Mouse (Mus musculus) hindbrain, embryonic 10.5 days (tissue): Measurements from ENCODE around the gene Cmas. TPM values are rescaled to one million over a fixed set of nuclear protein-coding genes. Genes with fewer than 3 reads are reported as not detected.

Source experiments
- DNase-seq: peaks from one replicate; pipeline ENCODE4 v3.0.0-alpha.2; 2017; ENCODE audit warnings: low spot score
- H3K27ac ChIP-seq: fragments of 300-500 bp; sonication (generic); 2 replicates; pipeline ENCODE4 v1.5.1; 2016; ENCODE audit warnings: mild to moderate bottlenecking, moderate library complexity
- H3K27me3 ChIP-seq: fragments of 300-500 bp; sonication (generic); 2 replicates; pipeline ENCODE4 v1.6.1; 2016; ENCODE audit warnings: mild to moderate bottlenecking; ENCODE audit not compliant: poor library complexity, insufficient read depth, severe bottlenecking
- H3K36me3 ChIP-seq: fragments of 300-500 bp; sonication (generic); 2 replicates; pipeline ENCODE4 v1.6.1; 2016; ENCODE audit warnings: mild to moderate bottlenecking, moderate library complexity
- H3K4me1 ChIP-seq: fragments of 300-500 bp; sonication (generic); replicated peaks from 2 replicates; pipeline ENCODE4 v1.6.1; 2016; ENCODE audit warnings: mild to moderate bottlenecking
- H3K4me3 ChIP-seq: fragments of 300-500 bp; sonication (generic); 2 replicates; pipeline ENCODE4 v1.5.1; 2016; ENCODE audit warnings: mild to moderate bottlenecking, moderate library complexity
- H3K9me3 ChIP-seq: fragments of 300-500 bp; sonication (generic); 2 replicates; pipeline ENCODE4 v1.6.1; 2016; ENCODE audit warnings: mild to moderate bottlenecking, moderate library complexity
- WGBS: fragments of 180-500 bp; shearing (Covaris S2); methylation state at CpG from one replicate; pipeline ENCODE4 v1.1.7; 2016; 5-methylcytosine and 5-hydroxymethylcytosine counted together
- polyA plus RNA-seq: library from polyadenylated mRNA; unstranded; fragments of >200 nt; fragmentation: Nextera tagmentation; extraction: Ambion mirVana; gene quantifications from 2 replicates; pipeline ENCODE4 v1.2.1, GENCODE M21; 2016

Gene Cmas
- polyA plus RNA-seq, 1 experiment from 2014 or later = 97.0 TPM

- WGBS = 34% methylated on average over 4 of the region's 4 CpGs
- peak; percentile 48 for DNase-seq
- no peaks in the 10 kb centered on the region for H3K36me3 ChIP-seq
- 0 out of 2 replicates have a peak, but pooled peaks cover under 1% of the 10 kb centered on the region for H3K4me1 ChIP-seq
- no peak overlapping the region for H3K4me3 ChIP-seq
- H3K27ac ChIP-seq = no peak overlapping the region
- no peaks in the 10 kb centered on the region for H3K27me3 ChIP-seq
- no peaks in the 10 kb centered on the region for H3K9me3 ChIP-seq
Measured at GRCm38 (mm10) chr6:142785343-142785742, 28.9 kb downstream of the Cmas start.

- no peak overlapping the region for H3K27ac ChIP-seq
- no peak overlapping the region for H3K4me3 ChIP-seq
- no peaks in the 10 kb centered on the region for H3K27me3 ChIP-seq
- no peaks in the 10 kb centered on the region for H3K9me3 ChIP-seq
- 88% methylated on average over 21 of the region's 21 CpGs for WGBS
- DNase-seq = no peak
- no peaks in the 10 kb centered on the region for H3K36me3 ChIP-seq
- no peaks in the 10 kb centered on the region for H3K4me1 ChIP-seq
Measured at GRCm38 (mm10) chr6:142786106-142786505, 29.6 kb downstream of the Cmas start.

GRCm38 (mm10) chr6:142788042-142788987 lies 31.8 kb downstream of the Cmas start:
- H3K36me3 ChIP-seq = no peaks in the 10 kb centered on the region
- no peaks in the 10 kb centered on the region; the same call in 1 of the 2 replicates for H3K27me3 ChIP-seq
- no peak for DNase-seq
- peaks cover 13% of the 10 kb centered on the region for H3K4me1 ChIP-seq
- H3K4me3 ChIP-seq = no peak overlapping the region
- WGBS = 60% methylated on average over 18 of the region's 18 CpGs
- H3K27ac ChIP-seq = no peak overlapping the region; the same call in 1 of the 2 replicates
- H3K9me3 ChIP-seq = no peaks in the 10 kb centered on the region

- Histone ChIP-seq H3K4me3 (no peak overlapping the region), H3K4me1 (peaks cover 20% of the 10 kb centered on the region), H3K36me3 (no peaks in the 10 kb centered on the region), H3K9me3 (no peaks in the 10 kb centered on the region), H3K27ac (no peak overlapping the region), H3K27me3 (no peaks in the 10 kb centered on the region; the same call in 1 of the 2 replicates)
- DNase-seq = no peak
- 89% methylated on average over 10 of the region's 10 CpGs for WGBS
Measured at GRCm38 (mm10) chr6:142789736-142790135, 33.2 kb downstream of the Cmas start.

- H3K36me3 ChIP-seq = no peaks in the 10 kb centered on the region
- H3K27ac ChIP-seq = peak overlapping the region; percentile 69; the same call in 1 of the 2 replicates
- H3K4me3 ChIP-seq = no peak overlapping the region
Measured at GRCm38 (mm10) chr6:142792241-142792968, 35.9 kb downstream of the Cmas start.

GRCm38 (mm10) chr6:142793468-142793867 lies 37.0 kb downstream of the Cmas start:
- DNase-seq = peak; percentile 45
- Histone ChIP-seq H3K4me3 (no peak overlapping the region), H3K4me1 (peaks cover 32% of the 10 kb centered on the region), H3K27ac (0 out of 2 replicates have a peak overlapping the region, but pooled peaks have one; percentile 45), H3K9me3 (no peaks in the 10 kb centered on the region), H3K36me3 (no peaks in the 10 kb centered on the region), H3K27me3 (no peaks in the 10 kb centered on the region; the same call in 1 of the 2 replicates)
- WGBS = 23% methylated on average over 7 of the region's 7 CpGs

More at GRCm38 (mm10) chr6:142792241-142792968, 35.9 kb downstream of the Cmas start:
- H3K9me3 ChIP-seq = no peaks in the 10 kb centered on the region
- H3K4me1 ChIP-seq = peaks cover 24% of the 10 kb centered on the region
- no peaks in the 10 kb centered on the region; the same call in 1 of the 2 replicates for H3K27me3 ChIP-seq
- 49% methylated on average over 13 of the region's 13 CpGs for WGBS
- peak; percentile 18 for DNase-seq

GRCm38 (mm10) chr6:142795087-142795486 lies 38.6 kb downstream of the Cmas start:
- WGBS = 92% methylated on average over 9 of the region's 9 CpGs
- DNase-seq = no peak
- H3K27me3 ChIP-seq = no peaks in the 10 kb centered on the region; the same call in 1 of the 2 replicates
- no peaks in the 10 kb centered on the region for H3K9me3 ChIP-seq
- peaks cover 38% of the 10 kb centered on the region for H3K4me1 ChIP-seq
- H3K4me3 ChIP-seq = no peak overlapping the region
- H3K36me3 ChIP-seq = no peaks in the 10 kb centered on the region
- no peak overlapping the region for H3K27ac ChIP-seq

GRCm38 (mm10) chr6:142795655-142796441 lies 39.4 kb downstream of the Cmas start:
- H3K27ac ChIP-seq = no peak overlapping the region
- 83% methylated on average over 15 of the region's 15 CpGs for WGBS
- no peaks in the 10 kb centered on the region; the same call in 1 of the 2 replicates for H3K27me3 ChIP-seq
- no peaks in the 10 kb centered on the region for H3K36me3 ChIP-seq
- H3K9me3 ChIP-seq = no peaks in the 10 kb centered on the region
- no peak for DNase-seq
- H3K4me3 ChIP-seq = no peak overlapping the region
- peaks cover 38% of the 10 kb centered on the region for H3K4me1 ChIP-seq

- 0 out of 2 replicates have a peak, but pooled peaks cover 5% of the 10 kb centered on the region for H3K27me3 ChIP-seq
- no peak for DNase-seq
- H3K4me1 ChIP-seq = peaks cover 46% of the 10 kb centered on the region
- 79% methylated on average over 1 of the region's 1 CpGs for WGBS
- no peaks in the 10 kb centered on the region for H3K9me3 ChIP-seq
- no peaks in the 10 kb centered on the region for H3K36me3 ChIP-seq
- no peak overlapping the region for H3K27ac ChIP-seq
- H3K4me3 ChIP-seq = no peak overlapping the region
Measured at GRCm38 (mm10) chr6:142797996-142798395, 41.5 kb downstream of the Cmas start.

GRCm38 (mm10) chr6:142798837-142799236 lies 42.4 kb downstream of the Cmas start:
- DNase-seq = no peak
- WGBS = 61% methylated on average over 9 of the region's 9 CpGs
- H3K27me3 ChIP-seq = 0 out of 2 replicates have a peak, but pooled peaks cover 5% of the 10 kb centered on the region
- H3K9me3 ChIP-seq = no peaks in the 10 kb centered on the region
- H3K36me3 ChIP-seq = no peaks in the 10 kb centered on the region
- peaks cover 41% of the 10 kb centered on the region for H3K4me1 ChIP-seq
- H3K27ac ChIP-seq = peak overlapping the region; percentile 35; the same call in 1 of the 2 replicates
- no peak overlapping the region for H3K4me3 ChIP-seq

- Histone ChIP-seq H3K4me3 (no peak overlapping the region), H3K27me3 (0 out of 2 replicates have a peak, but pooled peaks cover 5% of the 10 kb centered on the region), H3K9me3 (no peaks in the 10 kb centered on the region), H3K36me3 (no peaks in the 10 kb centered on the region), H3K4me1 (peaks cover 39% of the 10 kb centered on the region), H3K27ac (no peak overlapping the region)
- no peak for DNase-seq
- WGBS = 80% methylated on average over 7 of the region's 7 CpGs
Measured at GRCm38 (mm10) chr6:142799704-142800374, 43.4 kb downstream of the Cmas start.
